Mouse (Mus musculus): ENCODE data around the gene Mkln1.
A peak's percentile ranks its signal among the peaks of the same experiment; 100 is the strongest.
"Not testable (repeated sequence)": the region's sequence is repeated elsewhere in the genome, so short reads cannot be mapped to it uniquely, and the experiment has no call there.

Mkln1 gene

GRCm38 (mm10) chr6:31550876-31551532 is 152.5 kb downstream of the Mkln1 start:
- DNase-seq (ENCODE audit: low spot score in 2 of 2) = no peak

- DNase-seq (ENCODE audit: low spot score in 2 of 2) = no peak
Observed at GRCm38 (mm10) chr6:31556460-31557100, 158.0 kb downstream of the Mkln1 start.

GRCm38 (mm10) chr6:31560138-31560959 is 161.8 kb downstream of the Mkln1 start:
- no peak for DNase-seq (ENCODE audit: low spot score in 2 of 2)

- not testable (repeated sequence) for DNase-seq (ENCODE audit: low spot score in 2 of 2)
Observed at GRCm38 (mm10) chr6:31561948-31562347, 163.4 kb downstream of the Mkln1 start.

GRCm38 (mm10) chr6:31562371-31563080 is 164.0 kb downstream of the Mkln1 start:
- no peak for DNase-seq (ENCODE audit: low spot score in 2 of 2)

- DNase-seq (ENCODE audit: low spot score in 2 of 2) = peak in 1 of 2 experiments; percentile 37
Observed at GRCm38 (mm10) chr6:31563235-31564181, 165.0 kb downstream of the Mkln1 start, which contains the start of gene Podxl. Gene Podxl, minus strand, starts transcription at chr6:31563981.

GRCm38 (mm10) chr6:31564182-31564531 is 165.6 kb downstream of the Mkln1 start:
- DNase-seq (ENCODE audit: low spot score in 2 of 2) = no peak

GRCm38 (mm10) chr6:31564901-31565391 is 166.4 kb downstream of the Mkln1 start:
- DNase-seq (ENCODE audit: low spot score in 2 of 2) = no peak
